Mouse (Mus musculus) ovary, postnatal 10 days (tissue): Measurements from ENCODE around the gene Pdlim4.
"Not testable (repeated sequence)": the region's sequence is repeated elsewhere in the genome, so short reads cannot be mapped to it uniquely, and the experiment has no call there.

Experiments used
- DNase-seq: peaks from one replicate; pipeline ENCODE4 v3.0.0; 2022; ENCODE audit warnings: low spot score

Pdlim4 gene

DNA sequence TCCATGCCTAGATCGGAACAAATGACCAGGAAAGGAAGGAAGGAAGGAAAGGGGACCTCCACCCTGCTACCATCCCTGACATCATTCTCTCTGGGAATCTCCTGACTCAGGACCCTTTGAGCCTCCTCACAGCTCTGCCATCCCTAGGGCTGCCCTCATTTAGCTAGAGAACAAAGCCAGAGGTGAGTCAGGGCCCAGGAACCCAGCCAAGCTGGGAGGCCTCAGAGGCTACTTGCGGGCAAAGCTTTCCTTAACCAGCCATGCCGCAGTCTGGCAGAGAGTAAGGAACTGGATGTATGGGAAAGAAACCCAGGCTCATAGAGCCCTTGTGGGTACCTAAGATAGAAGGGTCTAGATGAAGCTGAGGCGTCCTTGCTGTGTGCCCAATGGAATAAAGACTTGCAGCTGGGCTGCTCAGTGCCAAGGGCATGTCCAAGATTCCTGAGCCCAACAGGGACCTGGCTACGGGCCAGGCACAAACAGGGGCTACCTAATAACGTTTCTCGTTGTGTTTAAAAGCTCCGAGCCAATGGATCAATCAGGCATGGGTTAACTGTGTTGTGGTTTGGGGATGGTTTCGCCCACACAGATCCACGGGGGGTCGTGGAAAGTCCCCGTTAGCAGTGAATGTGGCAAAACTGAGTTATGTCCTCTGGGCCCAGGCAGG, 6.6 kb downstream of the Pdlim4 start:
- DNase-seq: no peak

DNA sequence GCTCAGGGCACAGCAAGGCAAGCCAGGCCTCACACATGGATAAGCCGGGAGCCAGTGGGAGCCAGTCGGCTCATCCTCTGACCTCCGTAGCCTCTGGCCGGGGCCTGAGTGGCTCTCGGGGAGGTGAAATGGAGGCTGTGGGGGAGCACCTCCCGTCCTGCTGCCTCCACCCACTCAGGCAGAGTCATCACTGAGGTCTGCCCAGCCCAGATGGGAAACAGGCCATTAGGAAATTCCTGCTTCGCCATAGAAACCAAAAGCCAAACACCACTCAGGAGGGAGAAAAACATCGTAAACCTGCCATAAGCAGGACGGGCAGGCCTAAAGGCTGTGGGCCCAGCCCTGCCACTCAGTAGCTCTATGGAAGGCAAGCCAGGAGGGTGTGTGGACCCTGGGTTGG, 8.5 kb downstream of the Pdlim4 start:
- DNase-seq: no peak

DNA sequence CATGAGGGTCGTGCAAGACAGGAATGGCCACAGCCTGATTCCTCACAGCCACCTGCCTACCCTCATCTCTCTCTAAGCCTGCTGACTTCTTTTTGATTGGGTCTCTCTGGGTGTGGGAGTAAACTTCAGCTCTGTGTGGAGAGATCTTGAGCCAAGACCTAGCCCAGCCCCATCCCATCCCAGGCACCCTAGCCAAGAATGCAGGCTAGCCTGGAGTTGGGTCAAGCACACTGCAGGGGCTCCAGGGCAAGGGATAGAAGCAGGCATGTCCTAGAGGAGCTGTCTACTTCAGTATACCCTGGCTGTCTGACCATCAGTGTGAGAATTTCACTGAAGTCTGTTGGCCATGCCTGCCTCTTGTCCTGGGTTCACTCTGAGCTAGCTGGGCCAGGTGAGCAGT, 9.3 kb downstream of the Pdlim4 start:
- no peak for DNase-seq

DNA sequence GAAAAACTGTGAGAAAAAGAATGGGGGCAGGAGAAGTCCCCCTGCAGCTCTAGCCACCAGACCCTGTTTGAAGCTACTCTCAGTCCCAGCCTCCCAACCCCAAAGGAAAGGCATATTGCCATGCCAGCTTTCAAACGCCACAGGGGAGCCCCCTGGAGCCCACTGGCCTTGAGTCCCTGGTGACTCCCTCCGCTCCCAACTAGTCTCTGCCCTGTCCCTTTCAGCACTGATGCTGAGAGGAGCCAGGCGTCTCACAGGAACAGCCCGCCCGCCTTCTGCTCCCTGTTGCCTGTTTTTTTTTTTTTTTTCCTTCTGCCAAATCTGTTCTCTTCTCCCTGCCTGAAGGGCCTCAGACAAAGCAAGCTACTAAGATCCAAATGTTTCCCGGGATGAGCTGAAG, 10.2 kb downstream of the Pdlim4 start:
- DNase-seq: no peak

DNA sequence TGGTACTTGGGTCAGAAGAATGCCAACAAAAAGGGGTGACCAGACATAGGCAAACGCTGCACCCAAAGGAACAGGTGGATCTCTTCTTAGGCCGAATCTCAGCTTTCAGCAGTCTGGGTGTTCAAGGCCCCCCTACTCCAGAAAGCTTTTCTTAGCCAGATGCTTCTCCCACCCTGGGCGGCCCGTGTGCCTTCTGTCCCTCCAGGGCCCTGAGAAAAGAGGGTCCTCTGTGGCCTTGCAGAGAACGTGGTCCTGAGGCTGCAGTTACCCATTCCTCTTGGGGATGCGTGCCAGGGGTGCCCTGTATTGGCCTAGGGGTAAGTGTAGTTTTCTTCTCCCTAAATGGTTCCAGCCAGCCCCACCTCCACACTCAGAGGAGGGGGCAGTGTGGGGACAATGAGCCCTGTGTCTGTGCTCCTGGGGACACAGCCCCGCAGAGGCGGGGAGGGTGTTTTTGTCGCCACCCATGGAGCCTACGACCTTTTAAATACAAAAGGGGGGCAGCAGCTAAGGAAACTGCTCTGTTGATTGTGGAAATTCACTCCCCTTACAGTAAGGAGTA, 10.7 kb downstream of the Pdlim4 start:
- no peak for DNase-seq

DNA sequence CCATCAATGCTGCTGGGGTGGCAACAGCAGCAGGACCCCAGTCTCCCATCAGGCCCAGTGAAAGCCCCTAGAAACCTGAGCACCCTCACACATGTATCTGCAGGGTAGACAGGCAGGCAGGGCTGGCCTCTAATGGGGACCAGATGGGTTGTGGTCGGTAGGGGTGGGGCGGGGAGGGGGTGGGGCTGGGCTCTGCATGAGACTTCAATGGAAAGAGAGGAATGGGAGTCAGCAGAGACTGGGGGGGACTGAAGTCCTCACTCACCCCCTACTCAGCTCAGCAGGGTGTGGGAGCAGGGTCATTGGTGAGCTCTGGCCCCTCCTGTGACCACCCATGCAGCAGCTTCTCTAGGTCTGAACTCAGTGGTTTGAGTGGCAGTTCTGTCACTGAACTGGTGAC, 11.4 kb downstream of the Pdlim4 start:
- no peak for DNase-seq

DNA sequence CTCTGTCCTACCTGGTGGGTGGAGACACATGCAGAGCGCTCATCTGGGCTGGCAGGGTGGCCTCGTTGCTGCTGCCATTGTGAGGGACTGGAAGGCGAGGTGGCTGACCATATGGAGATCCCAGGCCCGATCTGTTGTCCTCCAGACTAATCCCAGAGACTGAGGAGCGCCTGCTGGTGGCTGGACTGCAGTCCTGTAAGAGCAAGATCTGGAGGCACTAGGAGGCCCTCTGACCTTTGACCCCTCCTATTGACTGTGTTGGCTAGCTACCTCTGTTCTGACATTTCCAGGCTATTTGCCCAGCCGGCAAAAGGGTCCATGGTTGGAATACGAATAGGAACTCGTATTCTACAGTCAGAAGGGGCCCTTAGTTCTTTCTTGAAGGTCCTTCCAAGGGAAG, 12.7 kb downstream of the Pdlim4 start:
- no peak for DNase-seq

DNA sequence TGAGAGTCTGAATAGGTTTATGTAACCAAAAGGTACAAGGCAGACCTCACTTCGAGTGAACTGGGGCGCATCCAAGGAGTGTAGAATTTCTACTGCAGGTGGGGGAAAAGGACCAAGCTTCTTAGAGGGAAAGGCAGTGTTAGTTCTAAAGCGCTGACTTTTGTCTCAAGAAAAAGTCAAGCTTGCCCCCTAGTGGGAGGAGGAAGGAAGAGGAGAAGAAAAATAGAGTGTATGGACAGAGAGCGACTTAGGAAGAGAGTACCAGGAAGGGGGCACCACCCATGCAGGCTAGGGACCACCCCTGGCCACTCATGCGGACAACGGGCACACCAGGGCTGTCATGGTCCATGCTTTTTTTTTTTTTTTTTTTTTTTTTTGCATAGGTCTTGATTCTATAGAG, 14.6 kb downstream of the Pdlim4 start:
- DNase-seq: no peak

DNA sequence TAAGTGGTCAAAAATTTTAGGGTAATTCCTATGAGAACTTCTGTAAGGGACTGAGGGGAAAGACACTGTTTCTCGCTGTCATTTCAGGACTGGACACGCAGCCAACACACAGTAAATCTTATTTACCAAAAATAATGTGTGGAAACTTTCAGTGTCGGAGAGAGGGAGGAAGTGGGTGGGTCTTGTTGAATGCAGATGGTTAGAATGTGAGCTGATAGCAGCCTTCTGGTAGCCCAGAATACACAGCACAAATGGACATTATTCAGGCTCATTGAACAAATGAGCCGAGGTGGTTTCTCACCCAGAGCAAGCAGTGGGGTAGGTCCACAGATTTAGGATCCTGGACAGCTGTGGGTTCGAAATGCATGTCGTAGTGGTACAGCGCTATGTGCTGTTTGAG, 15.7 kb downstream of the Pdlim4 start:
- no peak for DNase-seq

DNA sequence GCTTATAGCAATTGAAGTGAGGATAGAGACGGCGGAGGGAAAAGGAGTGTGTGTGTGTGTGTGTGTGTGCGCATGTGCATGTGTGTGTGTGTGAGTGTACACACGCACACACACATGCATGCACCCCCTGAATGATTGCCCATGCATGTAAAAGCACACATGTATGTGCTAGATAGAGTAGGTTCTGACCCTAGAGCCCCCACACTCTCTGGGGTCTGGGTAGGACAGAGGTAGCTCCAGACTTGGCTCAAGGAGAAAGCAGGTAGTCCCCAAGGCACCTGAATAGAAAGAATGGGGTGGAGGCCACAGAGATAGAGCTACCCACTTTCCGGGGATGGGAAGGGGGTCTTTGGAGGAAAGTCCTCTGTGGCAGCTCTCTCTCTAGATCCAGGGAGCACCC, 16.7 kb downstream of the Pdlim4 start:
- no peak for DNase-seq

DNA sequence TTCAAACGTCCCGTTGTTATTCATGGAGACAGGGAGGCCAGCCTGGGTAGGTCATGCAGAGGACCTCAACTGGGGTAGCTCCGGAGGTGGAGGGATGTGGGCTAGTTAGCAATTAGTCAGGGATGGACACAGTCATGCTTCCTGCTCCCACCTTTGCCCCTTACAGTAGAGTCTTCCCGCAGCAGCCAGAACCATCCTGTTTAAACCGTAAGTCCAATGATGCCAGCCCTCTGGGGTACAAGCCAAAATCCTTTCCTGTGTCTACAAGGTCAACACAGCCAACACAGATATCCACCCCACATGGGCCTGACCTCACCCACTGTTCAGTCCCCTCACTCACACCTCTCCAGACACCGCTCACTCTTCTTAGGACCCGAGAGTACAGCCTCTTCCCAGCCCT, 17.7 kb downstream of the Pdlim4 start:
- DNase-seq: no peak

DNA sequence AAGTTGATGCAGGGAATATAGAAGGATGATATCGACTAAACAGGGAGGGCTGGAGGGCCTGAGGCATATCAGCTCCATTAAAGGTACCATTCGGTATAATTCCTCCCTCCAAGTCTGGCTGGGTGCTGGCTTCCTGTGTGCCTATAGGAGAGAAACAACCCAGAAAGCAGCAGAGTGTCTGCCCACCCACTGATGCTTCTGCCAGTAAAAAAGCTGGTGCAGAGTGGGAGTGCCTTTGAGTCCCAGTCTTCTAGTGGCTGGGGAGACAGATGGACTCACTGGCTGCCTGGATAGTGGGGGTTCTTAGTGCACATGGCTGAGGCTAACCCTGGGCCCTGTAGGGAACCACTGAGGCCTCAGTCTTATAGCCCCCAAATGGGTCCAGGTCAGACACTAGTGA, 18.6 kb downstream of the Pdlim4 start:
- DNase-seq: no peak

DNA sequence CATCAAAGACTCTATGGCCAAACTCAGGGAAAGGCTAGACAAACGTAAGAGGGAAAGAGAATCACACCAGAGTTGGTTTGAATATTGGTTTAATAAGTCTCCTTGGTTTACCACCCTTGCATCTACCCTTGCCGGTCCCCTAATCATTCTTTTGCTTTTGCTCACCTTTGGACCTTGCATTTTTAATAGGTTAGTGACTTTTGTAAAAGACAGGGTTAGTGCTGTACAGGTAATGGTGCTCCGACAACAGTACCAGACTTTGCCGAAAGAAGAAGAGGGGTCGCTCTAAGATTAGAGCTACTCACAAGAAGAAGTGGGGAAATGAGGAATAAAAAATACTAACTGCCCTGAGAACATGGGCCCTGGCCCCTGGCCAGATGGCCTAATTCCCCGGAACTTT, 28.1 kb downstream of the Pdlim4 start:
- DNase-seq: no peak

DNA sequence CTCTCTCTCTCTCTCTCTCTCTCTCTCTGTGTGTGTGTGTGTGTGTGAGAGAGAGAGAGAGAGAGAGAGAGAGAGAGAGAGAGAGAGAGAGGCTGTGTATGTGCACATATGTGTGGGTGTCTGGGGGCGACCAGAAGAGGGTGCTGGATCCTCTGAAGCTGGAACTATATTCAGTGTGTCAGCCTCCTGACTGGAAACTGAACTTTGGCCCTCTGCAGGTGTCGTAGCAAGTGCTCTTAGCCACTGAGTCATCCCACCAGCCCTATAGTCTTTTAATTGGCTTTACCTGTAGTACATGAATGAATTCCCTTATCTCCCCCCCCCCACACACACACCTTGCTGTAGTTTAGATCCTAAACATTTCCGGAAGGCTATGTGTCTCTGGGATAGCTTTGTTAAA, 35.9 kb downstream of the Pdlim4 start:
- DNase-seq: not testable (repeated sequence)

DNA sequence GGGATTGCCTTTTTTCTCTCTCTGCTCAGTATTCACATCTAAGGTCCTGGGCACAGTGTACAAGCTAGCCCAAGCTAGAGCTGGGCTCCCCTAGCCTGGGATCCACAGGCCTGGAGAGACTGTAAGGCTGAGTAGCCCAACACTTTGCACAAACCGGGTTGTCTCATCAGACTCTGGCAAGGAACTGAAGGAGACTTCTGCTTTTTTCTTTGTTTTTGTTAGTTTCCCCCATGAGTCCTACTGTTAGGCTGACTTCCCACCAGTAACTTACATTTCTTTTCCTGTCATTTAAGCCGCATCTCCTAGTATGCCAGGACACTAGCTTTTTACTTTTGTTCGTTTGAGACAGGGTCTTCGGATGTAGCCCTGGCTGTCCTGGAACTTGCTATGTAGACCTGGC, 39.8 kb downstream of the Pdlim4 start:
- DNase-seq: no peak

DNA sequence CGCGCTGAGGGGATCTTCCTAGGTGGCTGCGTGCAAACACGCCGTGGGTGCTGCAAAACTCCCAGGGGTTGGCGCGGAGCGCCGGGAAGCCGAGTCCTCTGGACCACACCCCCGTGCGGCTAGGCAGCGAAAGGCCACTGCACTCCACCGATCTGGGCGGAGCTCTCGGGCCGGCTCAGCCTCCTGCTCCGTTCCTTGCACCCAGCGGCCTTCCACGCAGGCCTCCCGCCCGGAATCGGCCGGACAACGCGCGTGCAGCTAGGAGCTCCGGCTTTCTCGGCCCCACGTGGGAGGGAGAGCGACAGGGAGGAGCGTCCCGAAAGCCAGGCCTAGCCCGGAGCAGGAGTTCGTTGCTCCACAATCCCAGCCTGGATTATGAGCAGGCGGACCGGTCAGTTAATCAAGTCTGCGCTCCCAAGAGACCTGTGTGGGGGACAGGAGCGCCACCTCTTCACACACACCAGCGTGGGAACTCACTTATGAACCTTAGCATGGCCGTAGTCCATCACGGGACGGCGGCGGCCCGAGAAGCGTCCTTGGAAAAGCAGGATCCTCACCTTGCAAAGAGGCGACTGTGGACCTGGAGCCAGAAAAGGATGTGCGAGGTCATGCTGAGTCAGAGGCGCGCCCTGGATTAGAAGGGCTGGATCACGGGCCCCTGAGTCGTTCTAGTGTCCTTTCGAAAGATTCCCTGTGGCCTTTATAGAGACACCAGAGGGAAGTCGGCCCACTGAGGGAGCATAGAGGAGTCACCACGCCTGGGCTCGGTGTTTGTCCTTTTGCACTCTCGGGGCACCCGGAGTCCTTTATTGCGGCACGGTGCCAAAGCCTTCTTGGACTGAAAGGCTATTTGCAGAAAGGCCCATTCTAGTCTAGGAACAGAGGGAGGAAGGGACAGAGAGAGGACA, 40.5 kb downstream of the Pdlim4 start, which contains the start of gene Slc22a4:
TSS of gene Slc22a4 (minus strand) at position 47 of the 908 bp plus-strand sequence.
- DNase-seq: peak; percentile 65

DNA sequence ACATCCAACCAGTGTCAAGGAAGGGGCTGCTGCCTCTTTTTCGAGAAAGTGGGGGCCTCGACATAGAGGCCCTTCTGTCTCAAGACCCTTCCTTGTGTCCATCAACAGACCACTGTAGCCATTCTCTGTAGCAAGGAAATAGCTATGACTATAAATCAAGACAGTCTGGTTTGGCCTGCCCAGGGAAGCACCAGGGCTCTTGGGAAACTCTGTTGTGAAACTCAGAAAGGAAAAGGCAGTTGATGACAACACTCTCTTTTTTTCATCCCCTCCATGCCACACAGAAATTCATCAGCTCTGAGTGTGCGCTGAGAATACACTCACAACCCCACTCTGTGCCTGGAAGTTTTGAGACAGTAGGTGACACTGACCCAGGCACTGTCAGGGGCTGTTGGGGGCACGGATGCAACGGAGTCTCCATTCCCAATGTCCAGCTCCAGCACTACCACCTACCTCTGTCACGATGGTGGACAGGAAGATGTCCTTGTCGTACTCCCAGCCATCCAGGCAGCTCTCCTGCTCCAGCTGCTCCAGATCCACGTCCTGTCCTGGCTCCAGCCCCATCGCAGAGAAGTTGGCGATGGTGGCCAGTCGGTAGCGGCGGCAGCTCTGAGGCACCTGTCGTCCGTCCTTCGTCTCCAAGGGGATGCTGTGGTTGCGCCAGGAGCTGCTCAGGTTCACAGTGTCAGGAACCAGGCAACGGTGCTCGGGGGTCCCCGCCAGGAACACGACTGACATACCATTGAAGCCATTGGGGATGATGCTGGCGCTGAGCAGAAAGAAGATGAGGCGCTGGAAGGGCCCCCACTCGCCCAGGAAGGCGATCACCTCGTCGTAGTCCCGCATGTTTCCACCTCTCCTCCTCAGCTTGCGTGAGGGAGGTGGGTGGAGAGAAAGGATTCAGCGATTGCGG, 41.4 kb downstream of the Pdlim4 start:
- DNase-seq: no peak

DNA sequence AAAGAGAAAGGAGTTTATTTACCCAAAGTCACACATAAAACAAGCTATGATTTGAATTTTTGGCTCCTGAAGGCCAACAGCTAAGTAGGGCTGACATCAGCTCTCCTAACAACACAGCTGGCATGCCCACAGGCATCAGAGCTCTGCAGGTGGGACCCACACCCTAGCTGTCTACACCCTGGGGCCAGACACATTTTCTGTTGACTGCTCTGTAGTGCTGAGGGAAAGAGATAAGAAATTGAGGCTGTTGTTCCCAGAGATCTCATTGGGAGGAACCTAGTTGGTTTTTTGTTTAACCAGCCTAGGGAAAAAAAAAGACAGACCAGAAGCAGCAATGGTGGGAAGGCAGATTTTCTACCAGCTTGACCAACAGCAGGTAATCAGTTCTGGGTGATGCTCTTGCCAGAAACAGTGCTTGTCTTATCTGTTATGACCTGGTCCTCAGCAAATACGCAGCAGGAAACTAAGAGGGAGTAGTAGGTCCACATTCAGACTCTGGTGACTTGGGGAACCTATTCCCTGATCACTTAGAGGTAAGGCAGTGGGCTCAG, 42.2 kb downstream of the Pdlim4 start:
- DNase-seq: no peak

DNA sequence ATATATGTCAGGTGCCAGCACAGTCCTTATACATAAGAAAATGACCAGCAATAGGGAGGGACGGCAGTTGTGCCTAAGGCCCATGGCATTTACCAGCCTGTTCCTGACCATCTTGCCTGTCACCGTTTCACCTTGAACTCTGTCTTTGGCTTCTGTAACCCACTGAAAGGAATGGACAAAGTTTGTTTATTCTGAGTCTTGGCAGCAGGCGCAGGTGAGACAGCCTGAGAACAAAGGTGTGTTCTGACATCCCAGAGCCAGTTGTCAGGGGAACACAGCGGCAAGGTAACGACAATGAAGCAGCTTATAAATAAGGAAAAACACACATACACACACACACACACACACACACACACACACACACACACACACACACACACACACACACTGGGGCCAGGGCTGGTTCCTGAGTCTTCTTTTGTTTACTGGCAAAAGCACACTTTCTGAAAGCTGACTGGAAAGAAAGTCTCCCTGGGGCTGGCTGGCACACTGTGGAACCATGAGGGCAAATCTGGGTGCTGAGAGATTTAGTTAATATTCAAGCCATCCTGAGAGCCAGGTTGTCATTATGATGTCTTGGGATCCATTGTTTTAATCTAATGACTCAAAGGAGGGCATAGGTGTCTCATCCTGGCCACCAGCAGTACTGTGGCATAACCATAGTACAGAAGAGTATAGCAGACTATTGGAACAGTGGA, 47.3 kb downstream of the Pdlim4 start:
- no peak for DNase-seq

DNA sequence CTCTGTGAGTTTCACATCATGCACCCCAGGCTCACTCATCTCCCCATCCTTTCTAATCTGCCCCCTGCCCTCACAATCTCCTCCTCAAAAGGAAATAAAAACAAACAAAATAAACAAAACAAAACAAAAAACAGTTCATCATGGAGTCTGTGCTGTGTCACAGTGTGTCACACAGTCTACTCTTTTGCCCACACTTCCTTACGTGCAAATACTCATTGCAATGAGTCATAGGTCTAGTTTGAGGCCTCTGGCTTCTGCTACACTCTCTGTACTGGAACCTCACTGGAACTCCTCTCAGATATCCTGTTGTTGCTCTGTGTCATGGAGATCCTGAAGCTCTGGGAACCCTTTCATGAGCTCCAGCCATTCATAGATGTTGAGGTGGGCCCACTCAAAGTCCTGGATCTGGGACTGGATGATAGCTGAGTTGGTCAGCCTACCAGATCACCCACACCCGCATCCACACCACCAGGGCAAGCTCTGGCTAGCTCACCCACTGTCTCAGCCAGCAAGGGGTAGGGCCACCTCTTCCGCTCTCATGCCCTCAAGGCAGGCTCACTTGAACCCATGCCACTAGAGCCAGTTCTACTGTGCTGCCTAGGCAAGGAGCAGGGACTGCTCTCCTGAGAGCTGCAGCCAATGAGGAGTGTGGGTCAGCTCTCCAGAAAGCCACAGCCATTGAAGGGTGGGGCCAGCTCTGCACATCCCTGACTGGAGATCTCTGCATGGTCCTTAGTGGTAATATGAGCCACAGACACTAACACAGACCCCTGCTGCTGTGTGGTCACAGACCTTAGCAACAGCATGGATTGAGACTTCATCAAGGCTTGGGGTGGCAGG, 49.7 kb downstream of the Pdlim4 start:
- DNase-seq: no peak
